Mouse (Mus musculus): ENCODE data around the gene Clca3a1.

GRCm38 (mm10) chr3:144723455-144723854, 37.3 kb downstream of the Clca3a1 start:
- peak; percentile 66; the same call in 1 of the 2 replicates for TF ChIP-seq CTCF (IDR thresholded peaks at IDR 0.05; ENCODE audit: low read depth, low read length)
- no peak for TF ChIP-seq POLR2A (IDR thresholded peaks at IDR 0.05; ENCODE audit: extremely low read depth, insufficient read depth, low read length)
